Comparison of ENCODE assay signal across 9 mouse cellular contexts in the genomic region with DNA sequence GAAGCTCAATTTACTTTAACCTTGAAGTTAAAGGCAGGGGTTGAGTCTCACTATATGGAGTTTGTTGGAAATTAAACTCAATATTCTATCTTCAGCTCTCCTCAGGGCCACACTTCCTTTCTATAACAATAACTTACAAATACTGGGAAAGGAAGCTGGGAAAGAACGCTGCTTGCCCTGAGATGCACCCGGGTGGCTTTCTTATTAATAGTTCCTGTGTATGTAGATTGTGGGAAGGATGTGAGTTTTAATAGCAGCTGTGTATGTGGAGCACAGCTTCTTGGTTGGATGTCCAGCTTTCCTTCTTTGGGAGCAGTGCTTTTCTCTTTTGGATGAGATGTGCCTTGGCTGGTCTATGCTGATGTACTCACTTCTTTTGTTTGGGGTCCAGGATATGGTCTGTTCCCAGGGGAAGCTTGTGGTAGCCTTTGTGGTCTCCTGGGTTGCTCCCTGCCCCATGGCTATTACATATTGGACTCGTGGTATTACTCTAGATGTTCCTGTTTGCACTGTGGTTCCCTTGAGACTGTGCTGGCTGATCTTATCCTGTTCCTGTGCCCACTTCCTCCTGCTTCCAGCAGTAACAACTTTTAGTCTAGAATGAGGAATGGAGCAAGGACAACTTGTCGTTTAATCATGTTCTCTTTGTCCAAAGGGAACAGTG.
DNase-seq lines count a peak whose midpoint lies in the region; ATAC-seq and TF ChIP-seq lines count a peak whose summit lies in the region.
"Had no signal": no experiment of that assay in that cellular context is flagged by ENCODE, and none has a peak within 500 bp of the region (broad histone marks: within the 10 kb centered on the region; RNA-seq: fewer than 3 reads in every experiment).

No protein-coding gene starts in this region.

- no peak for ATAC-seq in intestine, embryonic 15.5 days

- no peak for DNase-seq in layer of hippocampus, adult 2 months (ENCODE audit: low spot score in 2 of 2)
- DNase-seq in layer of hippocampus, postnatal 36 days: no peak
- DNase-seq in gastrocnemius, adult 8-10 months (ENCODE audit: low spot score in 2 of 2): peak; percentile 36 to 48
- DNase-seq in kidney, adult 18-20 months: peak; percentile 30
- no peak for DNase-seq in cerebellum, adult 18-20 months
- DNase-seq in cerebellum, adult 8-10 months: no peak

- no peak overlapping the region for H3K4me3 ChIP-seq in layer of hippocampus, adult 2 months
- peak overlapping the region; percentile 78 for H3K4me3 ChIP-seq in megakaryocyte, embryonic 14.5 days (replicated peaks)
- H3K4me3 ChIP-seq in intestine, embryonic 15.5 days (replicated peaks): no peak overlapping the region
- H3K4me3 ChIP-seq: midbrain, embryonic 10.5 days had no signal

- no peak overlapping the region for H3K9ac ChIP-seq in intestine, embryonic 15.5 days

- no peaks in the 10 kb centered on the region for H3K9me3 ChIP-seq in megakaryocyte, embryonic 14.5 days
- no peaks in the 10 kb centered on the region for H3K9me3 ChIP-seq in intestine, embryonic 15.5 days
- H3K9me3 ChIP-seq: midbrain, embryonic 10.5 days had no signal

- WGBS in intestine, embryonic 15.5 days: 70% methylated on average over 4 of the region's 4 CpGs

- peak overlapping the region; percentile 66; the same call in 1 of the 2 replicates for H3K27ac ChIP-seq in layer of hippocampus, adult 2 months
- no peak overlapping the region for H3K27ac ChIP-seq in intestine, embryonic 15.5 days
- H3K27ac ChIP-seq: midbrain, embryonic 10.5 days had no signal

- TF ChIP-seq CTCF in layer of hippocampus, adult 2 months (conservative IDR thresholded peaks at IDR 0.05): no peak

- peaks cover 50% of the 10 kb centered on the region for H3K4me1 ChIP-seq in megakaryocyte, embryonic 14.5 days
- H3K4me1 ChIP-seq in intestine, embryonic 15.5 days (replicated peaks): no peaks in the 10 kb centered on the region
- H3K4me1 ChIP-seq: midbrain, embryonic 10.5 days had no signal

- no peaks in the 10 kb centered on the region for H3K27me3 ChIP-seq in megakaryocyte, embryonic 14.5 days (replicated peaks)
- no peaks in the 10 kb centered on the region for H3K27me3 ChIP-seq in intestine, embryonic 15.5 days (replicated peaks)

- H3K36me3 ChIP-seq in megakaryocyte, embryonic 14.5 days (replicated peaks; ENCODE audit: low read length): peaks cover 4% of the 10 kb centered on the region
- no peaks in the 10 kb centered on the region for H3K36me3 ChIP-seq in intestine, embryonic 15.5 days

- H3K4me2 ChIP-seq in intestine, embryonic 15.5 days (replicated peaks): no peak overlapping the region

Comparison
In these comparisons a context has a peak if more than half of its experiments do, and no peak if none do; other contexts are left out.
1. DNase-seq: peak in gastrocnemius, adult 8-10 months (2 of 2) and kidney, adult 18-20 months (single experiment); none in layer of hippocampus, adult 2 months (0 of 2), layer of hippocampus, postnatal 36 days (0 of 2), cerebellum, adult 18-20 months (0 of 2) and cerebellum, adult 8-10 months (single experiment).